Mouse (Mus musculus): ENCODE measurements around the gene Ampd2. TPM values are rescaled to one million over a fixed set of nuclear protein-coding genes. Genes with fewer than 3 reads are reported as not detected.

The Ampd2 gene
- polyA plus RNA-seq, 1 experiment, result 76.8 TPM

GRCm38 (mm10) chr3:108026597-108026996 lies 59.9 kb downstream of the Ampd2 start:
- Histone ChIP-seq H3K27ac (ENCODE audit: insufficient read depth, low read length) (no peak overlapping the region), H3K4me3 (ENCODE audit: insufficient read depth, low read length) (no peak overlapping the region), H3K4me1 (ENCODE audit: control insufficient read depth, insufficient read depth, low read length) (no peaks in the 10 kb centered on the region)
- TF ChIP-seq POLR2A (IDR thresholded peaks at IDR 0.05; ENCODE audit: extremely low read depth, insufficient read depth, low read length) (no peak), CTCF (IDR thresholded peaks at IDR 0.05; ENCODE audit: extremely low read depth, insufficient read depth, low read length) (no peak)

GRCm38 (mm10) chr3:108026049-108026448 lies 60.4 kb downstream of the Ampd2 start:
- Histone ChIP-seq H3K4me1 (ENCODE audit: control insufficient read depth, insufficient read depth, low read length) (no peaks in the 10 kb centered on the region), H3K27ac (ENCODE audit: insufficient read depth, low read length) (no peak overlapping the region), H3K4me3 (ENCODE audit: insufficient read depth, low read length) (no peak overlapping the region)
- TF ChIP-seq CTCF (IDR thresholded peaks at IDR 0.05; ENCODE audit: extremely low read depth, insufficient read depth, low read length) (no peak), POLR2A (IDR thresholded peaks at IDR 0.05; ENCODE audit: extremely low read depth, insufficient read depth, low read length) (no peak)

GRCm38 (mm10) chr3:108025318-108025717 lies 61.1 kb downstream of the Ampd2 start:
- Histone ChIP-seq H3K27ac (ENCODE audit: insufficient read depth, low read length) (no peak overlapping the region), H3K4me3 (ENCODE audit: insufficient read depth, low read length) (no peak overlapping the region), H3K4me1 (ENCODE audit: control insufficient read depth, insufficient read depth, low read length) (no peaks in the 10 kb centered on the region)
- TF ChIP-seq POLR2A (IDR thresholded peaks at IDR 0.05; ENCODE audit: extremely low read depth, insufficient read depth, low read length) (no peak), CTCF (IDR thresholded peaks at IDR 0.05; ENCODE audit: extremely low read depth, insufficient read depth, low read length) (no peak)

Other genes starting within 250 kb of the Ampd2 start
- not detected in 2 replicates for gene Eps8l3, start 209.4 kb downstream of the Ampd2 start, polyA plus RNA-seq (2012; rRNA removed)
- 504 and 512 TPM in 2 replicates for gene Gstm5, start 190.8 kb downstream of the Ampd2 start, polyA plus RNA-seq (2012; rRNA removed)
- 32.5 and 37.0 TPM in 2 replicates for gene Gstm7, start 154.8 kb downstream of the Ampd2 start, polyA plus RNA-seq (2012; rRNA removed)
- 5.4 and 6.4 TPM in 2 replicates for gene Gstm6, start 142.9 kb downstream of the Ampd2 start, polyA plus RNA-seq (2012; rRNA removed)
- 0.08 TPM in 1 of 2 replicates, not detected in the other for gene Gstm3, start 117.4 kb downstream of the Ampd2 start, polyA plus RNA-seq (2012; rRNA removed)
- gene Gstm2, start 100.2 kb downstream of the Ampd2 start, polyA plus RNA-seq (2012; rRNA removed), result 5.3 and 5.6 TPM in 2 replicates
- gene Gstm1, start 68.7 kb downstream of the Ampd2 start, polyA plus RNA-seq (2012; rRNA removed), result 426 and 510 TPM in 2 replicates
- gene Gstm4, start 41.8 kb downstream of the Ampd2 start, polyA plus RNA-seq (2012; rRNA removed), result 16.1 and 16.8 TPM in 2 replicates
- 0.15 TPM in 1 of 2 replicates, not detected in the other for gene Gnat2, start 6.1 kb upstream of the Ampd2 start, polyA plus RNA-seq (2012; rRNA removed)
- gene Gnai3, start 59.5 kb upstream of the Ampd2 start, polyA plus RNA-seq (2012; rRNA removed), result 24.9 and 27.0 TPM in 2 replicates
- gene Gpr61, start 68.2 kb upstream of the Ampd2 start, polyA plus RNA-seq (2012; rRNA removed), result 12.3 and 13.2 TPM in 2 replicates
- 43.7 and 49.2 TPM in 2 replicates for gene Amigo1, start 99.7 kb upstream of the Ampd2 start, polyA plus RNA-seq (2012; rRNA removed)
- 15.0 and 16.9 TPM in 2 replicates for gene Cyb561d1, start 114.6 kb upstream of the Ampd2 start, polyA plus RNA-seq (2012; rRNA removed)
- gene Atxn7l2, start 124.3 kb upstream of the Ampd2 start, polyA plus RNA-seq (2012; rRNA removed), result 36.5 and 43.0 TPM in 2 replicates
- gene Sypl2, start 140.0 kb upstream of the Ampd2 start, polyA plus RNA-seq (2012; rRNA removed), result 2.1 and 2.7 TPM in 2 replicates
- 114 and 121 TPM in 2 replicates for gene Psma5, start 170.3 kb upstream of the Ampd2 start, polyA plus RNA-seq (2012; rRNA removed)
- 197 and 198 TPM in 2 replicates for gene Sort1, start 197.4 kb upstream of the Ampd2 start, polyA plus RNA-seq (2012; rRNA removed)

Measured in cortical plate, adult 2 months (tissue).